Comparison of ENCODE assay signal across 30 mouse cellular contexts in the genomic region with DNA sequence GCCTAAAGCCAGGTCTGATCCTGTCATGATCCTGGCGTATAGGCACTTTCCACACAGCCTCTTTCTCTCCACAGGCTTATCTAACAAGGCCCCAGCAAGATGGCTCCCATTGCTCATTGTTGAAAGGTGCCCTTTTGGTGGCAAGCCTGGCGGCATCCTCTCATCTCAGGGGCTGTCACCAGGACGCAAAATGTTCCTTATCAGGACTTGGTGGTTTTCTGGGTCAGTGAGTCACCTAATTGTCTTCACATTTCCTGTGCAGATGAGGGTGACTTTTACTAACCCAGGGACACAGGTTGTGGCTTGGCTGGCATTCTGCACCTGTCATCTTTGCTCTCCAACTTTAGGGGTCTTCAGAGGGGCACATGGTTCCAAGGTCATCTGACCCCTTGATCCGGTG. TPM values are rescaled to one million over a fixed set of nuclear protein-coding genes. Genes with fewer than 3 reads are reported as not detected.
A peak's percentile ranks its signal among the peaks of the same experiment; 100 is the strongest.
DNase-seq lines count a peak whose midpoint lies in the region; ATAC-seq and TF ChIP-seq lines count a peak whose summit lies in the region.
"Had no signal": no experiment of that assay in that cellular context is flagged by ENCODE, and none has a peak within 500 bp of the region (broad histone marks: within the 10 kb centered on the region; RNA-seq: fewer than 3 reads in every experiment).

No protein-coding gene starts in this region.

- DNase-seq in adrenal gland, adult 8-10 months = peak; percentile 22
- no peak for DNase-seq in adrenal gland, postnatal 10 days
- DNase-seq in 416B (ENCODE audit: low read depth) = peak; percentile 93
- peak; percentile 39 for DNase-seq in MEL (ENCODE audit: low read depth, low spot score)
- no peak for DNase-seq in spleen, postnatal 10 days (ENCODE audit: low spot score in 2 of 2)
- DNase-seq: B cell, adult 2 months; cerebellum, adult 18-20 months; cerebellum, adult 9-10 months; cerebellum, postnatal 14 days; gastrocnemius, postnatal 25 days; heart, adult 18-20 months; heart, postnatal 10 days; heart, postnatal 36 days; kidney, adult 2 months had no signal

- H3K27ac ChIP-seq in MEL (ENCODE audit: control insufficient read depth, low read depth, low read length) = no peak overlapping the region
- H3K27ac ChIP-seq in forebrain, embryonic 16.5 days (ENCODE audit: low read length) = no peak overlapping the region
- H3K27ac ChIP-seq: embryonic facial prominence, embryonic 12.5 days; embryonic facial prominence, embryonic 15.5 days; heart, embryonic 15.5 days; hindbrain, embryonic 10.5 days; hindbrain, embryonic 14.5 days had no signal

- H3K79me2 ChIP-seq in MEL (ENCODE audit: control insufficient read depth, insufficient read depth, low read length, poor library complexity) = no peaks in the 10 kb centered on the region

- ATAC-seq in megakaryocyte progenitor cell, adult 5-6 weeks (replicated peaks; ENCODE audit: poor library complexity) = peak; percentile 28; the same call in 1 of the 2 replicates
- no peak for ATAC-seq in forebrain, embryonic 16.5 days
- ATAC-seq: activated CD4-positive, CD25-positive, alpha-beta regulatory T cell, adult 4 months; CD4-positive, CD25-positive, alpha-beta regulatory T cell, adult 4 months; forebrain, embryonic 14.5 days; intestine, postnatal 0 days had no signal

- WGBS in forebrain, embryonic 16.5 days = 76% methylated on average over 4 of the region's 4 CpGs

- no peak overlapping the region for H3K4me2 ChIP-seq in forebrain, embryonic 16.5 days (ENCODE audit: low read length)
- H3K4me2 ChIP-seq: embryonic facial prominence, embryonic 12.5 days; embryonic facial prominence, embryonic 15.5 days; heart, embryonic 12.5 days; heart, embryonic 15.5 days; hindbrain, embryonic 14.5 days had no signal

- H3K9ac ChIP-seq in MEL (ENCODE audit: control insufficient read depth, low read depth, low read length, poor library complexity, severe bottlenecking) = no peak overlapping the region
- no peak overlapping the region for H3K9ac ChIP-seq in forebrain, embryonic 16.5 days (replicated peaks; ENCODE audit: low read depth, low read length)
- H3K9ac ChIP-seq: embryonic facial prominence, embryonic 12.5 days; embryonic facial prominence, embryonic 15.5 days; heart, embryonic 12.5 days; heart, embryonic 15.5 days; hindbrain, embryonic 14.5 days had no signal

- no peaks in the 10 kb centered on the region for H3K27me3 ChIP-seq in MEL (ENCODE audit: control insufficient read depth in 1 of 2, insufficient read depth in 2 of 2, low read length in 2 of 2)
- no peaks in the 10 kb centered on the region for H3K27me3 ChIP-seq in forebrain, embryonic 16.5 days (replicated peaks; ENCODE audit: control insufficient read depth, insufficient read depth, low read length)
- H3K27me3 ChIP-seq: embryonic facial prominence, embryonic 12.5 days; embryonic facial prominence, embryonic 15.5 days had no signal

- H3K4me1 ChIP-seq in MEL (ENCODE audit: control insufficient read depth in 1 of 2, insufficient read depth in 2 of 2, low read length in 2 of 2) = peaks cover 0 to 20% of the 10 kb centered on the region in 2 experiments; a peak in 3 of 4 replicates
- H3K4me1 ChIP-seq in forebrain, embryonic 16.5 days (replicated peaks; ENCODE audit: control insufficient read depth, insufficient read depth, low read length) = no peaks in the 10 kb centered on the region
- H3K4me1 ChIP-seq: embryonic facial prominence, embryonic 12.5 days; embryonic facial prominence, embryonic 15.5 days; heart, embryonic 12.5 days; heart, embryonic 15.5 days had no signal

- no peaks in the 10 kb centered on the region for H3K9me3 ChIP-seq in MEL (replicated peaks; ENCODE audit: insufficient read depth, low read length)
- no peaks in the 10 kb centered on the region for H3K9me3 ChIP-seq in forebrain, embryonic 16.5 days (ENCODE audit: control insufficient read depth, low read length)
- H3K9me3 ChIP-seq: embryonic facial prominence, embryonic 12.5 days; embryonic facial prominence, embryonic 15.5 days; heart, embryonic 12.5 days; heart, embryonic 15.5 days; hindbrain, embryonic 10.5 days had no signal

- no peak overlapping the region for H3K4me3 ChIP-seq in MEL (ENCODE audit: control insufficient read depth in 1 of 2, insufficient read depth in 1 of 2, low read depth in 2 of 2, low read length in 2 of 2)
- no peak overlapping the region for H3K4me3 ChIP-seq in forebrain, embryonic 16.5 days (replicated peaks; ENCODE audit: low read length)
- H3K4me3 ChIP-seq: embryonic facial prominence, embryonic 12.5 days; embryonic facial prominence, embryonic 15.5 days; heart, embryonic 12.5 days; heart, embryonic 15.5 days; hindbrain, embryonic 10.5 days had no signal

- peaks cover 0 to 16% of the 10 kb centered on the region in 2 experiments; a peak in 2 of 4 replicates for H3K36me3 ChIP-seq in MEL (ENCODE audit: control insufficient read depth in 1 of 2, insufficient read depth in 2 of 2, low read length in 2 of 2)
- no peaks in the 10 kb centered on the region for H3K36me3 ChIP-seq in forebrain, embryonic 16.5 days (ENCODE audit: control insufficient read depth, insufficient read depth)
- H3K36me3 ChIP-seq: embryonic facial prominence, embryonic 12.5 days; embryonic facial prominence, embryonic 15.5 days; heart, embryonic 12.5 days; heart, embryonic 15.5 days; hindbrain, embryonic 10.5 days had no signal

- no peak for TF ChIP-seq POLR2A in MEL (IDR thresholded peaks at IDR 0.05; ENCODE audit: control insufficient read depth in 1 of 2, insufficient read depth in 1 of 2, low read depth in 1 of 2, low read length in 2 of 2, poor library complexity in 1 of 2)

- TF ChIP-seq EP300 in MEL (IDR thresholded peaks at IDR 0.05; ENCODE audit: low read depth in 1 of 2, low read length in 2 of 2) = 0 out of 4 replicates have a peak, but pooled peaks of 1 of the 2 experiments have one; percentile 13

- no peak for TF ChIP-seq RAD21 in MEL (IDR thresholded peaks at IDR 0.05; ENCODE audit: low read depth, low read length)

- TF ChIP-seq CTCF in MEL (IDR thresholded peaks at IDR 0.05 in 2 of 3, conservative IDR thresholded peaks at IDR 0.05 in 1 of 3; ENCODE audit: control insufficient read depth in 1 of 3, insufficient read depth in 1 of 3, low read depth in 2 of 3, low read length in 3 of 3, poor library complexity in 1 of 3, severe bottlenecking in 1 of 3) = no peak

TF ChIP-seq in MEL, 35 proteins besides CTCF, POLR2A, EP300 and RAD21:
- no peak for TF ChIP-seq POLR2AphosphoS2 (IDR thresholded peaks at IDR 0.05; ENCODE audit: low read length)
- TF ChIP-seq ZMIZ1 (IDR thresholded peaks at IDR 0.05; ENCODE audit: low read depth, low read length) = no peak
- TF ChIP-seq GATA1 (IDR thresholded peaks at IDR 0.05; ENCODE audit: low read depth, low read length) = peak; percentile 60
- TF ChIP-seq USF2 (IDR thresholded peaks at IDR 0.05; ENCODE audit: borderline replicate concordance in 1 of 2, insufficient read depth in 1 of 2, low read depth in 1 of 2, low read length in 2 of 2) = no peak
- TF ChIP-seq TAL1 (IDR thresholded peaks at IDR 0.05; ENCODE audit: low read length) = peak; percentile 10; the same call in 1 of the 2 replicates

RNA-seq across cellular contexts. Expression of gene Muc5ac, which starts 30.5 kb away (rescaled TPM):
- total RNA-seq in adrenal gland, adult 8-10 months (2022) = not detected
- not detected for total RNA-seq in adrenal gland, postnatal 10 days (2021)
- not detected in 2 replicates for total RNA-seq in MEL (2012; rRNA removed)
- not detected for polyA plus RNA-seq in MEL (2012; ENCODE audit: insufficient read depth in 1 of 2, insufficient read length in 2 of 2, low read depth in 1 of 2, low replicate concordance in 2 of 2, missing spikeins in 1 of 2)
- not detected in 2 replicates for total RNA-seq in megakaryocyte progenitor cell, adult 5-6 weeks (2015)
- total RNA-seq in megakaryocyte progenitor cell, adult 5-6 weeks (2017) = not detected in 2 replicates
- not detected in 2 replicates for polyA plus RNA-seq in forebrain, embryonic 16.5 days (2015; fragmentation: Nextera tagmentation; extraction: Ambion mirVana)
- total RNA-seq: gastrocnemius, adult 8-10 months; gastrocnemius, postnatal 25 days; heart, postnatal 10 days; heart, postnatal 36 days had no signal
- polyA plus RNA-seq: activated CD4-positive, CD25-positive, alpha-beta regulatory T cell, adult 4 months; embryonic facial prominence, embryonic 12.5 days; forebrain, embryonic 11.5 days; forebrain, embryonic 14.5 days; heart, embryonic 12.5 days; hindbrain, embryonic 10.5 days; hindbrain, embryonic 14.5 days; intestine, embryonic 14.5 days; intestine, postnatal 0 days; kidney, embryonic 14.5 days had no signal

Comparison
In these comparisons a context has a peak if more than half of its experiments do, and no peak if none do; other contexts are left out.
1. DNase-seq: peak in adrenal gland, adult 8-10 months (single experiment), 416B (single experiment) and MEL (single experiment); none in adrenal gland, postnatal 10 days (single experiment) and spleen, postnatal 10 days (0 of 2).